Mouse (Mus musculus) hindbrain, embryonic 15.5 days (tissue): ENCODE results near the gene Rhobtb1. TPM values are rescaled to one million over a fixed set of nuclear protein-coding genes. Genes with fewer than 3 reads are reported as not detected.

Experiments
- ATAC-seq: fragments of 200-750 bp; cut with Nextera tagmentation; 2 replicates; pipeline ENCODE4 v1.8.0; 2017; ENCODE audit warnings: low read depth, moderate number of reproducible peaks, moderate TSS enrichment; ENCODE audit not compliant: low FRiP score
- H3K27ac ChIP-seq: fragments of 300-500 bp; sonication (generic); replicated peaks from 2 replicates; pipeline ENCODE4 v1.5.1; 2015; ENCODE audit warnings: mild to moderate bottlenecking, inconsistent platforms
- H3K27me3 ChIP-seq: fragments of 300-500 bp; sonication (generic); 2 replicates; pipeline ENCODE4 v1.6.1; 2015; ENCODE audit warnings: control low read depth, inconsistent platforms
- H3K36me3 ChIP-seq: fragments of 300-500 bp; sonication (generic); 2 replicates; pipeline ENCODE4 v1.6.1; 2015; ENCODE audit warnings: control low read depth, inconsistent platforms
- H3K4me1 ChIP-seq: fragments of 300-500 bp; sonication (generic); replicated peaks from 2 replicates; pipeline ENCODE4 v1.6.1; 2015; ENCODE audit warnings: control low read depth, inconsistent platforms
- H3K4me2 ChIP-seq: fragments of 300-500 bp; sonication (generic); 2 replicates; pipeline ENCODE4 v1.6.1; 2015; ENCODE audit warnings: moderate library complexity, mild to moderate bottlenecking, inconsistent platforms
- H3K4me3 ChIP-seq: fragments of 300-500 bp; sonication (generic); 2 replicates; pipeline ENCODE4 v1.5.1; 2015; ENCODE audit warnings: mild to moderate bottlenecking, inconsistent platforms
- H3K9ac ChIP-seq: fragments of 300-500 bp; sonication (generic); 2 replicates; pipeline ENCODE4 v1.6.1; 2015; ENCODE audit warnings: inconsistent platforms
- H3K9me3 ChIP-seq: fragments of 300-500 bp; sonication (generic); 2 replicates; pipeline ENCODE4 v1.6.1; 2016; ENCODE audit warnings: control low read depth, inconsistent platforms
- WGBS: fragments of 180-500 bp; shearing (Covaris S2); methylation state at CpG from one replicate; pipeline ENCODE4 v1.1.7; 2015; 5-methylcytosine and 5-hydroxymethylcytosine counted together
- polyA plus RNA-seq: library from polyadenylated mRNA; unstranded; fragments of >200 nt; fragmentation: Nextera tagmentation; extraction: Ambion mirVana; gene quantifications from 2 replicates; pipeline ENCODE4 v1.2.1, GENCODE M21; 2015

Gene Rhobtb1
- polyA plus RNA-seq, 1 experiment from 2014 or later, result 18.8 TPM

DNA sequence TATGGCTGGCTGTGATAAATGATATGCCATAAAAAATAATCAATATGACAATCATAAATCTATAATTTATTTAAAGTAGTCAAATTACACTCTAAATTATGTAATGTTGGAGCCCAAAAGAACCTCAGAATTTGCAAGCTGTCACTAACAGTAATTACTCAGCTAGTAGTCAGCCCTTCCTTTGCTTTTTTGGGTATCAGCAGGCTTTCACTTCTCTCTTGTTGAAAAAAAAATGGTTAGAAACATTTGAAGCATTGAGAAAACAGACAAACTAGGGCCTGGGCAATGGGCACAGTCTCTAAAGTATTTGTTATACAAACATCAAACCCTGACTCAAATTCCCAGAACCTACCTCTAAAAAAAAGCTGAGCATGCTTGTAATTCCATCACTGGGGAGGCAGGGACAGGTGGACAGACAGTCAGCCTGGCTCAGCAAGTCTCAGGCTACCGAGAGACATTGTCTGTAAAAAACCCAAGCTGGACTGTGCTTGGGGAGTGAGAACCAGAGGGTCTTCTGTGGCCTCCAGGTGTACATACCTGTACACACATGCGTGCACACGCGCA lies 66.0 kb downstream of the Rhobtb1 start:
- WGBS, result 90% methylated on average over 4 of the region's 4 CpGs
- Histone ChIP-seq H3K27ac (no peak overlapping the region), H3K4me2 (no peak overlapping the region), H3K4me1 (peaks cover 9% of the 10 kb centered on the region), H3K4me3 (no peak overlapping the region), H3K9me3 (no peaks in the 10 kb centered on the region), H3K36me3 (peaks cover 6% of the 10 kb centered on the region), H3K27me3 (no peaks in the 10 kb centered on the region), H3K9ac (no peak overlapping the region)
- no peak for ATAC-seq

DNA sequence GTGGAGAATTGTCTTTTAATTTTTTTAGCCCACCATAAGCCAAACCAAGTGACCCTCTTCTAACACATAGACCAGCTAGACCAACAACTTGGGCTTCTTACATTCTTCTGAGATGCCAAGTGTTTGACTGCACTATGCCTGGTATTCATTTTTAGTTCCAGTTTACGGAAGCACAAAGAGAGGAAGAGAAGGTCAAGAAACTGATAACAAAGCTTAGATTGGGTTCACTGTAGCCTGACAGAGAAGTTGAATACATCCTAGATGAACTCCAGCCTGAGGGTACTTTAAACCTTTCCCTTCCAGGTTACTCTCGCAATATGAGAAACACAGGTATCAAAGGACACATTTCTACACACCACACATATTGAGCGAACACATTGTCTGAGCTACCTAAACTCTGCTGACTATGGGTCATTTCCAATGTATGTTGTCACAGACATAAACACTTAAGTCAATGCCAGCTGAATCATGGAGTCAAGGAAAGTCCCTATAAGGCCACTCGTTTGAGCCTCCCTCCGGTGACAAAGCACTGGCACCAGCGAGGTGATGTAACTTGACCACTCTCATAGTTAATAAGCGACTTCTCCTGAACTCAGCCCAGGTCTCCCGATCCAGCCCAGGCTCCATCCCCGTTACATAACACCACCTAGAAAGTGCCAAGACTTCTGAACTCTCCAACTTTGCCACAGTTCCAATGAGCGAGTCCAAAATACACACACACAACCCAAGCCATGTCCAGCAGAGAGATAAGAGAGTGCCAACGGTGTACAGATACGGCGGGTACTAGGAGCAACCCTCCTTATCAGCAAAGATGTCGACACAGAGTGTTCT lies 67.4 kb downstream of the Rhobtb1 start:
- no peak overlapping the region for H3K9ac ChIP-seq

GRCm38 (mm10) chr10:69219289-69219626 lies 68.0 kb downstream of the Rhobtb1 start:
- Histone ChIP-seq H3K27me3 (no peaks in the 10 kb centered on the region), H3K9me3 (no peaks in the 10 kb centered on the region), H3K4me3 (no peak overlapping the region), H3K36me3 (peaks cover 6% of the 10 kb centered on the region), H3K4me2 (no peak overlapping the region), H3K27ac (no peak overlapping the region), H3K9ac (no peak overlapping the region), H3K4me1 (peaks cover 1% of the 10 kb centered on the region; the same call in 1 of the 2 replicates)
- WGBS, result 84% methylated on average over 2 of the region's 2 CpGs
- no peak for ATAC-seq

More for the DNA sequence above, 67.4 kb downstream of the Rhobtb1 start:
- Histone ChIP-seq H3K4me1 (peaks cover 7% of the 10 kb centered on the region), H3K27ac (no peak overlapping the region), H3K36me3 (peaks cover 6% of the 10 kb centered on the region), H3K27me3 (no peaks in the 10 kb centered on the region), H3K9me3 (no peaks in the 10 kb centered on the region), H3K4me2 (no peak overlapping the region), H3K4me3 (no peak overlapping the region)
- 89% methylated on average over 14 of the region's 14 CpGs for WGBS
- no peak for ATAC-seq

DNA sequence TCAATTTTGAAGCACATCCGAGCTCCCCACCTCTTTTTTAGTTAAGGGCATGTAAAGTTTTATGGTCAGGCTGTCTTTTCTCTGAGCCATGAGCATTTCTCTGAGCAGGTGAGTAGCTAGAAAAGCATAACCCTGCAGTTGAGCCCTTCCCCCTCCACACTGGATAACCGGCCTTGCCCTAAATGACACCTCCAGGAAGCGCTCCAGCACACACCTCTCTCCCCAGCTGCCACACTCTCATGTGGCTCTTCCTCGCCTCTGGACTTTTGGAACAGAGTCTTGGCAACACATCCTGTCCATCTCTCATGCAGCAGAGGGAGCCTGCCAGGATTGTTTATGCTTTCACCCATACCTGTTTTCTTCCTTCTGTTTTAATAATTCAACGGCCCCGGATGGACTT lies 69.1 kb downstream of the Rhobtb1 start:
- no peaks in the 10 kb centered on the region for H3K4me1 ChIP-seq
- H3K9ac ChIP-seq, result no peak overlapping the region
- H3K27ac ChIP-seq, result no peak overlapping the region
- no peaks in the 10 kb centered on the region for H3K9me3 ChIP-seq
- WGBS, result 85% methylated on average over 6 of the region's 6 CpGs
- ATAC-seq, result no peak
- H3K4me2 ChIP-seq, result no peak overlapping the region
- no peaks in the 10 kb centered on the region for H3K27me3 ChIP-seq
- no peak overlapping the region for H3K4me3 ChIP-seq
- H3K36me3 ChIP-seq, result peaks cover 6% of the 10 kb centered on the region

DNA sequence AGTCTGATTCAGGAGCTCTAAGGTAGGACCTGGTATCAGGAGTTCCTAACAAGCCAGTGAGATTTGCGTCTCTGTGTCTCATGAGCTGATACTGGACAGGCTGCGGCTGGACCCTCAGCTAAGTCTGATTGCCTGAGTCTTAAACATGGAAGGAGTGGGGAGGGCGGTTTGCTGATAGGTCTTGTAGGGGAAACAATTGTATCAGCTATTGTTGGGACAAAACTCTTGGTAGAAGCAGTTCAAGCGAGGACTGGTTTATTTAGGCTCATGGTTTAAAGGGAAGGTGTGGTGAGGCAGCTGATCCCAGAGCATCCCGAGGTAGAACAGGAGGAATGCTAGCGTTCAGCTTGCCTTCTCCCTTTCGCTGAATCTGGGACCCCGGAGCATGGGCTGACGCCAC lies 69.9 kb downstream of the Rhobtb1 start:
- Histone ChIP-seq H3K4me1 (no peaks in the 10 kb centered on the region), H3K4me3 (no peak overlapping the region), H3K9me3 (no peaks in the 10 kb centered on the region), H3K4me2 (no peak overlapping the region), H3K27ac (no peak overlapping the region), H3K9ac (no peak overlapping the region), H3K27me3 (no peaks in the 10 kb centered on the region), H3K36me3 (peaks cover 6% of the 10 kb centered on the region)
- 93% methylated on average over 9 of the region's 9 CpGs for WGBS
- ATAC-seq, result no peak

GRCm38 (mm10) chr10:69221955-69222354 lies 70.7 kb downstream of the Rhobtb1 start:
- Histone ChIP-seq H3K4me3 (no peak overlapping the region), H3K4me1 (no peaks in the 10 kb centered on the region), H3K27me3 (no peaks in the 10 kb centered on the region), H3K9me3 (no peaks in the 10 kb centered on the region), H3K4me2 (no peak overlapping the region), H3K9ac (no peak overlapping the region), H3K27ac (no peak overlapping the region), H3K36me3 (no peaks in the 10 kb centered on the region)
- WGBS, result 91% methylated on average over 3 of the region's 3 CpGs
- no peak for ATAC-seq

- H3K4me3 ChIP-seq, result no peak overlapping the region
- no peak for ATAC-seq
- 96% methylated on average over 4 of the region's 4 CpGs for WGBS
Observed at GRCm38 (mm10) chr10:69223232-69223631, 72.0 kb downstream of the Rhobtb1 start.

GRCm38 (mm10) chr10:69224276-69224675 lies 73.0 kb downstream of the Rhobtb1 start:
- Histone ChIP-seq H3K4me2 (no peak overlapping the region), H3K4me3 (no peak overlapping the region), H3K9me3 (no peaks in the 10 kb centered on the region), H3K36me3 (no peaks in the 10 kb centered on the region), H3K4me1 (no peaks in the 10 kb centered on the region), H3K9ac (no peak overlapping the region), H3K27me3 (no peaks in the 10 kb centered on the region), H3K27ac (no peak overlapping the region)
- 62% methylated on average over 7 of the region's 7 CpGs for WGBS
- ATAC-seq, result no peak

More at GRCm38 (mm10) chr10:69223232-69223631, 72.0 kb downstream of the Rhobtb1 start:
- Histone ChIP-seq H3K4me2 (no peak overlapping the region), H3K27me3 (no peaks in the 10 kb centered on the region), H3K4me1 (no peaks in the 10 kb centered on the region), H3K36me3 (no peaks in the 10 kb centered on the region), H3K9ac (no peak overlapping the region), H3K27ac (no peak overlapping the region), H3K9me3 (no peaks in the 10 kb centered on the region)

DNA sequence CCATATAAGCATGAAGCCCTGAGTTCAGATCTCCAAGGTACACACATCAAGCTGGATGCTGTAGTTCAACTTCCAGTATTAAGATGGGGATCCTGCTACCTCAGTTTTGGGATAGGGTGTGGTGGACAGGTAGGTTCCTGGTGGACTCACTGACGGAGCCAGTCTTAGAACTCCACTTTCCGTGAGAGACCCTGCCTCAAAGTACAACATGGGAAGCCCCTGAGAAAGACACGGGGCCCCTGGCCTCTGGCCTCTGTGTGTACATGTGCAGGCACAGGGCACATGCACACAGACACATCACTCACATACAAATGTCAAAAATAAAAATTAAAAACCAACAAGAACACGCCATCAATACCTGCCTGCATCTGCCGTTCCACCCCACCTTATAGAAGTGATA lies 74.2 kb downstream of the Rhobtb1 start:
- 94% methylated on average over 5 of the region's 5 CpGs for WGBS
- Histone ChIP-seq H3K9me3 (no peaks in the 10 kb centered on the region), H3K27me3 (no peaks in the 10 kb centered on the region), H3K4me1 (no peaks in the 10 kb centered on the region), H3K36me3 (no peaks in the 10 kb centered on the region), H3K4me3 (no peak overlapping the region), H3K9ac (no peak overlapping the region), H3K27ac (no peak overlapping the region), H3K4me2 (no peak overlapping the region)
- ATAC-seq, result no peak

GRCm38 (mm10) chr10:69225951-69226350 lies 74.7 kb downstream of the Rhobtb1 start:
- no peak for ATAC-seq
- H3K36me3 ChIP-seq, result no peaks in the 10 kb centered on the region
- H3K4me2 ChIP-seq, result no peak overlapping the region
- H3K27me3 ChIP-seq, result no peaks in the 10 kb centered on the region
- H3K9ac ChIP-seq, result no peak overlapping the region
- 79% methylated on average over 8 of the region's 8 CpGs for WGBS
- no peak overlapping the region for H3K27ac ChIP-seq
- no peak overlapping the region for H3K4me3 ChIP-seq
- no peaks in the 10 kb centered on the region for H3K9me3 ChIP-seq
- no peaks in the 10 kb centered on the region for H3K4me1 ChIP-seq

- WGBS, result 77% methylated on average over 3 of the region's 3 CpGs
- no peak overlapping the region for H3K4me3 ChIP-seq
- no peaks in the 10 kb centered on the region for H3K4me1 ChIP-seq
- no peak overlapping the region for H3K9ac ChIP-seq
- H3K27me3 ChIP-seq, result no peaks in the 10 kb centered on the region
- 0 out of 2 replicates have a peak, but pooled peaks have one; percentile 30 for ATAC-seq
- no peak overlapping the region for H3K27ac ChIP-seq
- H3K9me3 ChIP-seq, result no peaks in the 10 kb centered on the region
- H3K4me2 ChIP-seq, result no peak overlapping the region
- no peaks in the 10 kb centered on the region for H3K36me3 ChIP-seq
Observed at GRCm38 (mm10) chr10:69237185-69237584, 86.0 kb downstream of the Rhobtb1 start.

DNA sequence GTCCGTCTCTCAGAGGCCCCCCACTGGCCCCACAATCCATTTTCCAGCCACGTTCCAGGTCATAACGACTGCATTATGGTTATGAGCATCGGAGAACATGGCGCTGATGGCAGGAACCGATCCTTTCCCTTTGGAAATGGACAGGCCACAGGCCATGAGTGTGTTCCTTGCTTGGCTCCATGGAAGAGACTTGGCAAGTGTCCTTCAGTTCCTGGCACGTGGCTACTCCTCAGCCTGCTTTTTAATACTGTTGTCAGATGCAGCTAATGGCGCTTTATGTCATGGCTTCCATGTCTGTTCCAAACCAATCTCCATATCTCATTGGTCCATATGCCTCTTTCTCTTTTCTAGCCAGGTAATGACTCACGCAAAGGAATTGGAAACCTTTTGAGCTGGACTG lies 86.5 kb downstream of the Rhobtb1 start:
- H3K4me2 ChIP-seq, result no peak overlapping the region
- H3K4me1 ChIP-seq, result no peaks in the 10 kb centered on the region
- WGBS, result 90% methylated on average over 9 of the region's 9 CpGs
- H3K9me3 ChIP-seq, result no peaks in the 10 kb centered on the region
- H3K9ac ChIP-seq, result no peak overlapping the region
- H3K27ac ChIP-seq, result no peak overlapping the region
- no peaks in the 10 kb centered on the region for H3K36me3 ChIP-seq
- no peak for ATAC-seq
- H3K27me3 ChIP-seq, result no peaks in the 10 kb centered on the region
- no peak overlapping the region for H3K4me3 ChIP-seq
